Mouse (Mus musculus) liver, embryonic 14.5 days (tissue): ENCODE data around the gene Olfr1026.

ENCODE experiments used
- CTCF ChIP-seq: IDR thresholded peaks from 2 replicates; pipeline ENCODE4 v1.5.1; 2016; ENCODE audit warnings: antibody characterized with exemption, low read depth, control low read depth
- EP300 ChIP-seq: IDR thresholded peaks from 2 replicates; pipeline ENCODE4 v1.6.1; 2016; ENCODE audit warnings: antibody characterized with exemption, low read depth

DNA sequence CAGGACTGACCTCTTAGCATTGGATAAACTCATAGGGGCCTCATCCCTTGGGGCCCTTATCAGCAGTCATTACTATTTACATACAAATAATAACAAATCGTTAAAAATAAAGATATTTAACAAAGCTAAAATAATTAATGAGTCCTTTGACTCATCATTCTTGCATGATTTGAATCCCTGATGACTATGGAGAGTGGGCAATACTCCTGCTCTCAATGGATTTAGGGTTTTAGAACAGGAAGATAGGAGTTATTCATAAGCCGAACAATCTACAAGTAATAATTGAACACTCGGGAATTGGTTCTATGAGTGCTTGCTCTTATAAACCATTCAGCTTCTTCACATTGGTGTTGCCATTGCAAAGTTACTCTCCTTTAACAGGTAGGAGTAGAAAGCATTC is at the start of gene Olfr1026:
- TF ChIP-seq CTCF: no peak
- no peak for TF ChIP-seq EP300
